Mouse (Mus musculus): ENCODE results near the gene Esrrg.

DNA sequence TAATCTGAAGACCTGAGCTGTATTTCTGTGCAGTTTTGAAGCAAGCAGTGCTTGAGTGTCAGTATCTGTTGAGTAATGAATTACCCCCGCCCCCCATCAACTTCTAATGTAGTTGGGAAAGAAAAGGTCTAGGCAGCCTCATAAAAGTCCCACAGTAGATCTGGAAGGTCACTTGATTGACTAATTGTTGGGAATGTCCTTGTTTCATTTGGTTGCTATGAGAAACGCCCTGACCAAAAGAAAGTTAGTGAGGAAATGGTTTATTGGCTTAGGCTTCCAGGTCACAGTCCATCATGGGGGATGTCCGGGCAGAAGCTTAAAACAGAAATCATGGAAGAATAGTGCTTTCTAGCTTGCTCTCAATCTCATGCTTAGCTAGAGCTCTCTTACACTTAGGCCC lies 287.7 kb downstream of the Esrrg start:
- no peak for TF ChIP-seq CTCF (IDR thresholded peaks at IDR 0.05; ENCODE audit: borderline replicate concordance, insufficient read depth, low read length)
- no peak for TF ChIP-seq POLR2A (IDR thresholded peaks at IDR 0.05; ENCODE audit: low read depth, low read length)

Data from embryonic fibroblast, embryonic 13.5 days (primary cell).